Mouse (Mus musculus) intestine, embryonic 16.5 days (tissue): ENCODE measurements around the gene Top1. TPM values are rescaled to one million over a fixed set of nuclear protein-coding genes. Genes with fewer than 3 reads are reported as not detected.
"Not testable (repeated sequence)": the region's sequence is repeated elsewhere in the genome, so short reads cannot be mapped to it uniquely, and the experiment has no call there.

Experiments used
- ATAC-seq: fragments of 200-750 bp; cut with Nextera tagmentation; 2 replicates; pipeline ENCODE4 v1.8.0; 2017; ENCODE audit warnings: moderate TSS enrichment, moderate library complexity
- H3K27ac ChIP-seq: fragments of 300-500 bp; sonication (generic); 2 replicates; pipeline ENCODE4 v1.5.1; 2014; ENCODE audit warnings: mild to moderate bottlenecking, low read length
- H3K27me3 ChIP-seq: fragments of 300-500 bp; sonication (generic); replicated peaks from 2 replicates; pipeline ENCODE4 v1.6.1; 2014; ENCODE audit warnings: low read length, control low read depth, mixed read lengths; ENCODE audit not compliant: control insufficient read depth, insufficient read depth
- H3K36me3 ChIP-seq: fragments of 300-500 bp; sonication (generic); 2 replicates; pipeline ENCODE4 v1.6.1; 2014; ENCODE audit warnings: low read length, control low read depth; ENCODE audit not compliant: control insufficient read depth, insufficient read depth
- H3K4me1 ChIP-seq: fragments of 300-500 bp; sonication (generic); 2 replicates; pipeline ENCODE4 v1.6.1; 2014; ENCODE audit warnings: low read length, control low read depth, mixed read lengths; ENCODE audit not compliant: control insufficient read depth, insufficient read depth
- H3K4me2 ChIP-seq: fragments of 300-500 bp; sonication (generic); 2 replicates; pipeline ENCODE4 v1.6.1; 2014; ENCODE audit warnings: low read depth, low read length, control low read depth
- H3K4me3 ChIP-seq: fragments of 300-500 bp; sonication (generic); 2 replicates; pipeline ENCODE4 v1.5.1; 2014; ENCODE audit warnings: mild to moderate bottlenecking, low read length
- H3K9ac ChIP-seq: fragments of 300-500 bp; sonication (generic); 2 replicates; pipeline ENCODE4 v1.6.1; 2014; ENCODE audit warnings: low read depth, low read length
- H3K9me3 ChIP-seq: fragments of 300-500 bp; sonication (generic); 2 replicates; pipeline ENCODE4 v1.6.1; 2016; ENCODE audit warnings: low read length, control low read depth; ENCODE audit not compliant: control insufficient read depth
- WGBS: fragments of 180-500 bp; shearing (Covaris S2); extraction: QIAGEN DNeasy Blood & Tissue Kit; methylation state at CpG from one replicate; pipeline ENCODE4 v1.1.7; 2014; 5-methylcytosine and 5-hydroxymethylcytosine counted together
- polyA plus RNA-seq: library from polyadenylated mRNA; unstranded; fragments of >200 nt; fragmentation: Nextera tagmentation; extraction: Ambion mirVana; gene quantifications from 2 replicates; pipeline ENCODE4 v1.2.1, GENCODE M21; 2015

The Top1 gene
- polyA plus RNA-seq, 1 experiment from 2014 or later: 53.4 TPM

GRCm38 (mm10) chr2:160649072-160649471 lies 3.4 kb downstream of the Top1 start:
- no peak for ATAC-seq
- peaks cover 15% of the 10 kb centered on the region for H3K4me1 ChIP-seq
- no peaks in the 10 kb centered on the region for H3K9me3 ChIP-seq
- H3K9ac ChIP-seq: no peak overlapping the region
- 72% methylated on average over 2 of the region's 2 CpGs for WGBS
- H3K27me3 ChIP-seq: no peaks in the 10 kb centered on the region
- no peak overlapping the region for H3K4me3 ChIP-seq
- no peak overlapping the region; the same call in 1 of the 2 replicates for H3K4me2 ChIP-seq
- H3K27ac ChIP-seq: no peak overlapping the region
- no peaks in the 10 kb centered on the region for H3K36me3 ChIP-seq

GRCm38 (mm10) chr2:160651165-160651564 lies 5.5 kb downstream of the Top1 start:
- Histone ChIP-seq H3K9me3 (no peaks in the 10 kb centered on the region), H3K4me2 (no peak overlapping the region), H3K36me3 (no peaks in the 10 kb centered on the region), H3K4me1 (peaks cover 11% of the 10 kb centered on the region), H3K27me3 (no peaks in the 10 kb centered on the region), H3K4me3 (no peak overlapping the region), H3K9ac (no peak overlapping the region), H3K27ac (no peak overlapping the region)
- WGBS: 73% methylated on average over 2 of the region's 2 CpGs
- no peak for ATAC-seq

- no peak overlapping the region for H3K27ac ChIP-seq
- no peak overlapping the region for H3K4me2 ChIP-seq
- H3K9ac ChIP-seq: no peak overlapping the region
- WGBS: 73% methylated on average over 2 of the region's 2 CpGs
- no peaks in the 10 kb centered on the region for H3K36me3 ChIP-seq
- no peaks in the 10 kb centered on the region for H3K27me3 ChIP-seq
- no peak overlapping the region for H3K4me3 ChIP-seq
- ATAC-seq: no peak
- peaks cover 5% of the 10 kb centered on the region for H3K4me1 ChIP-seq
- H3K9me3 ChIP-seq: no peaks in the 10 kb centered on the region
Observed at GRCm38 (mm10) chr2:160653218-160653617, 7.5 kb downstream of the Top1 start.

- Histone ChIP-seq H3K36me3 (no peaks in the 10 kb centered on the region), H3K4me1 (no peaks in the 10 kb centered on the region), H3K4me2 (no peak overlapping the region), H3K4me3 (no peak overlapping the region), H3K27me3 (no peaks in the 10 kb centered on the region), H3K9ac (no peak overlapping the region), H3K27ac (no peak overlapping the region), H3K9me3 (no peaks in the 10 kb centered on the region)
- ATAC-seq: no peak
- 95% methylated on average over 1 of the region's 1 CpGs for WGBS
Observed at GRCm38 (mm10) chr2:160655561-160655960, 9.9 kb downstream of the Top1 start.

GRCm38 (mm10) chr2:160656234-160656633 lies 10.5 kb downstream of the Top1 start:
- no peaks in the 10 kb centered on the region for H3K9me3 ChIP-seq
- no peak overlapping the region for H3K4me3 ChIP-seq
- 74% methylated on average over 1 of the region's 1 CpGs for WGBS
- H3K27me3 ChIP-seq: no peaks in the 10 kb centered on the region
- no peaks in the 10 kb centered on the region for H3K36me3 ChIP-seq
- no peaks in the 10 kb centered on the region for H3K4me1 ChIP-seq
- no peak overlapping the region for H3K27ac ChIP-seq
- H3K9ac ChIP-seq: no peak overlapping the region
- H3K4me2 ChIP-seq: no peak overlapping the region
- ATAC-seq: no peak

- no peak overlapping the region for H3K4me3 ChIP-seq
- no peak for ATAC-seq
- H3K9ac ChIP-seq: no peak overlapping the region
- H3K4me2 ChIP-seq: no peak overlapping the region
- no peaks in the 10 kb centered on the region for H3K36me3 ChIP-seq
- WGBS: 90% methylated on average over 13 of the region's 13 CpGs
- H3K9me3 ChIP-seq: no peaks in the 10 kb centered on the region
- no peaks in the 10 kb centered on the region for H3K4me1 ChIP-seq
- H3K27ac ChIP-seq: no peak overlapping the region
- H3K27me3 ChIP-seq: no peaks in the 10 kb centered on the region
Observed at GRCm38 (mm10) chr2:160657801-160658442, 12.2 kb downstream of the Top1 start.

GRCm38 (mm10) chr2:160658811-160659210 lies 13.1 kb downstream of the Top1 start:
- no peaks in the 10 kb centered on the region for H3K27me3 ChIP-seq
- H3K9me3 ChIP-seq: no peaks in the 10 kb centered on the region
- no peaks in the 10 kb centered on the region for H3K4me1 ChIP-seq
- no peak for ATAC-seq
- no peak overlapping the region for H3K9ac ChIP-seq
- H3K27ac ChIP-seq: no peak overlapping the region
- no peaks in the 10 kb centered on the region for H3K36me3 ChIP-seq
- H3K4me2 ChIP-seq: no peak overlapping the region
- H3K4me3 ChIP-seq: no peak overlapping the region

- Histone ChIP-seq H3K4me3 (no peak overlapping the region), H3K9me3 (no peaks in the 10 kb centered on the region), H3K27me3 (no peaks in the 10 kb centered on the region), H3K4me1 (no peaks in the 10 kb centered on the region), H3K27ac (no peak overlapping the region), H3K4me2 (no peak overlapping the region), H3K9ac (no peak overlapping the region), H3K36me3 (no peaks in the 10 kb centered on the region)
- ATAC-seq: no peak
Observed at GRCm38 (mm10) chr2:160664421-160664820, 18.7 kb downstream of the Top1 start.

GRCm38 (mm10) chr2:160664986-160665385 lies 19.3 kb downstream of the Top1 start:
- H3K9ac ChIP-seq, H3K27me3 ChIP-seq, H3K27ac ChIP-seq, H3K4me2 ChIP-seq, H3K36me3 ChIP-seq, H3K4me1 ChIP-seq, H3K4me3 ChIP-seq, ATAC-seq, H3K9me3 ChIP-seq: not testable (repeated sequence)
- 89% methylated on average over 2 of the region's 2 CpGs for WGBS

- Histone ChIP-seq H3K36me3 (no peaks in the 10 kb centered on the region), H3K27me3 (no peaks in the 10 kb centered on the region), H3K9ac (no peak overlapping the region), H3K9me3 (no peaks in the 10 kb centered on the region), H3K4me3 (no peak overlapping the region), H3K4me2 (no peak overlapping the region), H3K27ac (no peak overlapping the region), H3K4me1 (no peaks in the 10 kb centered on the region)
- WGBS: 86% methylated on average over 4 of the region's 4 CpGs
- ATAC-seq: no peak
Observed at GRCm38 (mm10) chr2:160667259-160667658, 21.6 kb downstream of the Top1 start.
